In the genomic region with DNA sequence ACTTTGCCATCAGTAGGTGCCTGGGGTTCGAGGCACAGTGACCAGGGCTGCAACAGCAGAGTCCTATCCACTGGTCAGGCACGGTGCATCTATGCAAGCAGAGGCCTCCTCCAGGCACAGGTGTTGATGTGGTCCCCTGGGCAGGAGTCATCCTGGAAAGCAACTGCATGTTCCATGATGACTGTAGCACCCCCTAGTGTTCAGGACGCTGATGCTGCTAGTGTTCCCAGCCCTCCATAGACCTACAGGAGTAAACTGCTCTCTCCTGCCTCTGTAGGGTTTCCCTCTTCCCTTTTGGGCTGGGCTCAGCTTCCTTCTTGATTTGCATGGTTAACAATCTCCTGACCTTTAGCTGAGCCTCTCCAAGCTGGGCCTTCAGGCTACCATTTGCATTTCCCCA, we compare ENCODE assay signal across 8 mouse cellular contexts.
DNase-seq lines count a peak whose midpoint lies in the region.

No protein-coding gene starts in this region.

- DNase-seq in urinary bladder, postnatal 14 days (ENCODE audit: low spot score) = peak; percentile 46
- no peak for DNase-seq in urinary bladder, postnatal 10 days (ENCODE audit: low spot score)
- peak; percentile 24 for DNase-seq in cerebellum, adult 8-10 months
- DNase-seq in frontal cortex, postnatal 36 days (ENCODE audit: low spot score in 2 of 2) = peak; percentile 38 to 76
- DNase-seq in kidney, postnatal 36 days = peak; percentile 55 to 82
- peak; percentile 21 to 22 for DNase-seq in lung, adult 18-20 months
- peak; percentile 60 for DNase-seq in right cerebral cortex, postnatal 14 days
- no peak for DNase-seq in MN1 (ENCODE audit: low spot score)

Comparison
In these comparisons a context has a peak if more than half of its experiments do, and no peak if none do; other contexts are left out.
1. DNase-seq: peak in urinary bladder, postnatal 14 days (single experiment), cerebellum, adult 8-10 months (single experiment), frontal cortex, postnatal 36 days (2 of 2), kidney, postnatal 36 days (2 of 2), lung, adult 18-20 months (2 of 2) and right cerebral cortex, postnatal 14 days (single experiment); none in urinary bladder, postnatal 10 days (single experiment) and MN1 (single experiment).